Mouse (Mus musculus) heart, adult 2 months (tissue): ENCODE measurements around the gene Jade2. TPM values are rescaled to one million over a fixed set of nuclear protein-coding genes. Genes with fewer than 3 reads are reported as not detected.

Source experiments
- DNase-seq, 2 experiments: peaks; one replicate each; pipeline ENCODE4 v3.0.0; 2021
- H3K27ac ChIP-seq: fragments of 200-600 bp; 2 replicates; pipeline ENCODE4 v1.8.1; 2022
- H3K27me3 ChIP-seq: fragments of 200-500 bp; 2 replicates; pipeline ENCODE4 v1.6.1; 2012; ENCODE audit warnings: mild to moderate bottlenecking, low read length, inconsistent platforms, mixed read lengths; ENCODE audit not compliant: control insufficient read depth, insufficient read depth
- H3K36me3 ChIP-seq: fragments of 200-500 bp; 2 replicates; pipeline ENCODE4 v1.6.1; 2012; ENCODE audit warnings: low read length, inconsistent platforms; ENCODE audit not compliant: control insufficient read depth, insufficient read depth
- H3K4me1 ChIP-seq: fragments of 200-500 bp; 2 replicates; pipeline ENCODE4 v1.6.1; 2011; ENCODE audit warnings: low read length; ENCODE audit not compliant: control insufficient read depth, insufficient read depth
- H3K4me3 ChIP-seq: fragments of 200-600 bp; 2 replicates; pipeline ENCODE4 v1.8.1; 2022
- H3K79me2 ChIP-seq: fragments of 200-500 bp; replicated peaks from 2 replicates; pipeline ENCODE4 v1.6.1; 2012; ENCODE audit warnings: mild to moderate bottlenecking, inconsistent platforms, low read length, moderate library complexity, mixed read lengths; ENCODE audit not compliant: control insufficient read depth, insufficient read depth
- H3K9ac ChIP-seq: fragments of 200-500 bp; 2 replicates; pipeline ENCODE4 v1.6.1; 2012; ENCODE audit warnings: low read depth, mild to moderate bottlenecking, control low read depth, inconsistent platforms, low read length, mixed read lengths
- CTCF ChIP-seq: fragments of 200-600 bp; IDR thresholded peaks from 2 replicates; pipeline ENCODE4 v1.8.1; 2022; ENCODE audit warnings: antibody characterized with exemption, mild to moderate bottlenecking, moderate library complexity
- EP300 ChIP-seq: fragments of 200-500 bp; IDR thresholded peaks from 2 replicates; pipeline ENCODE4 v1.6.1; 2011; ENCODE audit warnings: low read depth, low read length, control low read depth; ENCODE audit not compliant: insufficient read depth
- POLR2A ChIP-seq: fragments of 200-500 bp; IDR thresholded peaks from 2 replicates; pipeline ENCODE4 v1.6.1; 2011; ENCODE audit warnings: mild to moderate bottlenecking, low read depth, low read length, control low read depth; ENCODE audit not compliant: insufficient read depth
- WGBS: fragments of 180-500 bp; shearing (Covaris S2); methylation state at CpG from one replicate; pipeline ENCODE4 v1.1.7; 2018; 5-methylcytosine and 5-hydroxymethylcytosine counted together
- intact Hi-C: fragments of 180-260 bp; cut with DNase I; formaldehyde crosslinking; loops from one replicate; pipeline ENCODE4 v1.15.1; 2025
- polyA plus RNA-seq: library from polyadenylated mRNA; depleted of rRNA; stranded (reverse); fragments of >200 nt; gene quantifications from 2 replicates; pipeline ENCODE4 v1.2.3, GENCODE M21; 2012
- total RNA-seq, 2 experiments: library from RNA; stranded (reverse); gene quantifications; 2 replicates each; pipeline ENCODE4 v1.2.3; 2021

The Jade2 gene
- total and polyA plus RNA-seq, 3 experiments: 7.3 to 12.4 (median 11.3) TPM

- DNase-seq: peak in 1 of 2 experiments; percentile 39
- 59% methylated on average over 6 of the region's 6 CpGs for WGBS
- Histone ChIP-seq H3K36me3 (no peaks in the 10 kb centered on the region), H3K27ac (peak overlapping the region; percentile 58), H3K27me3 (no peaks in the 10 kb centered on the region), H3K4me3 (no peak overlapping the region), H3K79me2 (no peaks in the 10 kb centered on the region), H3K9ac (no peak overlapping the region), H3K4me1 (peaks cover 6% of the 10 kb centered on the region)
- TF ChIP-seq EP300: 0 out of 2 replicates have a peak, but pooled peaks have one; percentile 24
- TF ChIP-seq CTCF: no peak
- TF ChIP-seq POLR2A: peak; percentile 35; the same call in 1 of the 2 replicates
- intact Hi-C loops: no loop called here
Measured at GRCm38 (mm10) chr11:51885681-51886080, 28.2 kb upstream of the Jade2 start.

GRCm38 (mm10) chr11:51884092-51884491 is 26.6 kb upstream of the Jade2 start:
- H3K36me3 ChIP-seq: no peaks in the 10 kb centered on the region
- H3K9ac ChIP-seq: no peak overlapping the region
- peaks cover 5% of the 10 kb centered on the region for H3K4me1 ChIP-seq
- no peak overlapping the region for H3K4me3 ChIP-seq
- H3K79me2 ChIP-seq: no peaks in the 10 kb centered on the region
- WGBS: 32% methylated on average over 1 of the region's 1 CpGs
- intact Hi-C loops: no loop called here
- no peak for DNase-seq
- no peak overlapping the region for H3K27ac ChIP-seq
- no peaks in the 10 kb centered on the region for H3K27me3 ChIP-seq
- no peak for TF ChIP-seq POLR2A
- TF ChIP-seq EP300: no peak
- TF ChIP-seq CTCF: no peak

GRCm38 (mm10) chr11:51883670-51884069 is 26.2 kb upstream of the Jade2 start:
- Histone ChIP-seq H3K36me3 (no peaks in the 10 kb centered on the region), H3K9ac (no peak overlapping the region), H3K4me3 (no peak overlapping the region), H3K4me1 (peaks cover 5% of the 10 kb centered on the region), H3K79me2 (no peaks in the 10 kb centered on the region), H3K27ac (no peak overlapping the region), H3K27me3 (no peaks in the 10 kb centered on the region)
- 8% methylated on average over 5 of the region's 5 CpGs for WGBS
- peak; percentile 56 to 72 for DNase-seq
- TF ChIP-seq CTCF (no peak), EP300 (0 out of 2 replicates have a peak, but pooled peaks have one; percentile 48)
- intact Hi-C loops: no loop called here

GRCm38 (mm10) chr11:51881776-51882175 is 24.3 kb upstream of the Jade2 start:
- no peaks in the 10 kb centered on the region for H3K36me3 ChIP-seq
- no peaks in the 10 kb centered on the region for H3K79me2 ChIP-seq
- peaks cover 7% of the 10 kb centered on the region for H3K4me1 ChIP-seq
- H3K27me3 ChIP-seq: no peaks in the 10 kb centered on the region
- no peak for DNase-seq
- intact Hi-C loops: no loop called here
- no peak overlapping the region for H3K9ac ChIP-seq
- no peak overlapping the region for H3K4me3 ChIP-seq
- WGBS: 91% methylated on average over 7 of the region's 7 CpGs
- no peak overlapping the region for H3K27ac ChIP-seq
- TF ChIP-seq POLR2A (no peak), EP300 (no peak), CTCF (no peak)

GRCm38 (mm10) chr11:51881041-51881730 is 23.7 kb upstream of the Jade2 start:
- H3K4me1 ChIP-seq: peaks cover 7% of the 10 kb centered on the region
- no peaks in the 10 kb centered on the region for H3K27me3 ChIP-seq
- no peak overlapping the region for H3K27ac ChIP-seq
- 64% methylated on average over 15 of the region's 15 CpGs for WGBS
- no peak overlapping the region for H3K9ac ChIP-seq
- no peak overlapping the region for H3K4me3 ChIP-seq
- DNase-seq: peak; percentile 36 to 40
- H3K79me2 ChIP-seq: no peaks in the 10 kb centered on the region
- TF ChIP-seq POLR2A: no peak
- no peak for TF ChIP-seq CTCF
- no peak for TF ChIP-seq EP300
- no peaks in the 10 kb centered on the region for H3K36me3 ChIP-seq
- intact Hi-C loops: no loop called here

GRCm38 (mm10) chr11:51876943-51877344 is 19.5 kb upstream of the Jade2 start:
- no peaks in the 10 kb centered on the region for H3K36me3 ChIP-seq
- intact Hi-C loops: no loop called here
- H3K27ac ChIP-seq: no peak overlapping the region
- 66% methylated on average over 4 of the region's 4 CpGs for WGBS
- peak; percentile 38 to 62 for DNase-seq
- H3K27me3 ChIP-seq: no peaks in the 10 kb centered on the region
- H3K4me1 ChIP-seq: peaks cover 11% of the 10 kb centered on the region
- H3K4me3 ChIP-seq: no peak overlapping the region
- H3K9ac ChIP-seq: no peak overlapping the region
- no peaks in the 10 kb centered on the region for H3K79me2 ChIP-seq
- TF ChIP-seq EP300: 0 out of 2 replicates have a peak, but pooled peaks have one; percentile 14
- no peak for TF ChIP-seq CTCF
- TF ChIP-seq POLR2A: no peak
